Mouse (Mus musculus): ENCODE measurements at regions not wholly inside any gene's neighbourhood (a gene's known extent, or its start where the extent isn't known, plus 50 kb on each side); places are given as distances from the start of the nearest gene placed in this dataset.

DNA sequence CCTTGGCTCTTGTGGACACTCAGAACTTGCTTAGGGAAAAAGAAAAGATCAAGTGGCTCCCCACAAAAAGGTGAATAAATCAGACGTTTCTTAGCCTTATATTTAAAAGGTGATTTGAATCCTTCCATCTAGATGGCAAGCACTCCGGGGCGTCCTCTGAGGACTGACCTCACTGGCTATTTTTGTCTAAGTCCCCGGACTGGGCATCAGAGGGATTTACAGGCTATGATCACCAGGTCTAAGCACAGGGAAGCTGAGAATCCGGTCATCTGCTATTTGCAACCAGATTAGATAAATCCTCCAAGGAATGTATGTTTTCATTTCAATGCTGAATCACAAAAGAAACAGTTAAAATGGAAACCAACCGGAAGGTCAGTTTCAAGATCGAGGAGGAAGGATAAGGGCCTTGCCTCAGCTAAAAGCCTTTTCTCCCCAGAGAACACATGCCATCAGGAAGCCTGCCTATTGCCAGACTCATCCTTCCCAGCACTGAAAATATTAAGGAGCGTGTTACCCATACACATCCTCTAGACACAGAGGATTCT lies 342.1 kb downstream of the Lpin1 start:
- WGBS = 84% methylated on average over 8 of the region's 8 CpGs
- H3K4me2 ChIP-seq (ENCODE audit: low read depth) = no peak overlapping the region
- H3K9ac ChIP-seq (ENCODE audit: low read length) = no peak overlapping the region
- DNase-seq (ENCODE audit: low spot score) (no peak), ATAC-seq (ENCODE audit: insufficient read depth, low FRiP score, low TSS enrichment) (no peak)
- H3K27ac ChIP-seq (ENCODE audit: low read depth, low read length) = no peak overlapping the region
- no peak overlapping the region for H3K4me3 ChIP-seq (ENCODE audit: low read depth, low read length)
- H3K4me1 ChIP-seq (ENCODE audit: control insufficient read depth, insufficient read depth, low read length) = no peaks in the 10 kb centered on the region
- no peaks in the 10 kb centered on the region for H3K36me3 ChIP-seq (ENCODE audit: control insufficient read depth, insufficient read depth, low read length)
- H3K27me3 ChIP-seq (ENCODE audit: control insufficient read depth, insufficient read depth, low read length) = no peaks in the 10 kb centered on the region
- H3K9me3 ChIP-seq (ENCODE audit: control insufficient read depth, low read length) = no peaks in the 10 kb centered on the region

GRCm38 (mm10) chr12:16261465-16261864 lies 349.3 kb downstream of the Lpin1 start:
- Histone ChIP-seq H3K4me3 (ENCODE audit: low read depth, low read length) (no peak overlapping the region), H3K4me1 (ENCODE audit: control insufficient read depth, insufficient read depth, low read length) (no peaks in the 10 kb centered on the region), H3K9me3 (ENCODE audit: control insufficient read depth, low read length) (no peaks in the 10 kb centered on the region), H3K27ac (ENCODE audit: low read depth, low read length) (no peak overlapping the region), H3K36me3 (ENCODE audit: control insufficient read depth, insufficient read depth, low read length) (no peaks in the 10 kb centered on the region), H3K4me2 (ENCODE audit: low read depth) (no peak overlapping the region), H3K9ac (ENCODE audit: low read length) (no peak overlapping the region), H3K27me3 (ENCODE audit: control insufficient read depth, insufficient read depth, low read length) (no peaks in the 10 kb centered on the region)
- WGBS = 85% methylated on average over 4 of the region's 4 CpGs
- no peak for DNase-seq (ENCODE audit: low spot score)
- ATAC-seq (ENCODE audit: insufficient read depth, low FRiP score, low TSS enrichment) = no peak

- Histone ChIP-seq H3K36me3 (ENCODE audit: control insufficient read depth, insufficient read depth, low read length) (no peaks in the 10 kb centered on the region), H3K27me3 (ENCODE audit: control insufficient read depth, insufficient read depth, low read length) (no peaks in the 10 kb centered on the region), H3K27ac (ENCODE audit: low read depth, low read length) (no peak overlapping the region), H3K9me3 (ENCODE audit: control insufficient read depth, low read length) (no peaks in the 10 kb centered on the region), H3K9ac (ENCODE audit: low read length) (no peak overlapping the region), H3K4me1 (ENCODE audit: control insufficient read depth, insufficient read depth, low read length) (no peaks in the 10 kb centered on the region), H3K4me3 (ENCODE audit: low read depth, low read length) (no peak overlapping the region), H3K4me2 (ENCODE audit: low read depth) (no peak overlapping the region)
- no peak for ATAC-seq (ENCODE audit: insufficient read depth, low FRiP score, low TSS enrichment)
- WGBS = 79% methylated on average over 8 of the region's 8 CpGs
- DNase-seq (ENCODE audit: low spot score) = no peak
These were observed 349.8 kb downstream of the Lpin1 start for GRCm38 (mm10) chr12:16260981-16261380.

- Histone ChIP-seq H3K4me3 (ENCODE audit: low read depth, low read length) (no peak overlapping the region), H3K9me3 (ENCODE audit: control insufficient read depth, low read length) (no peaks in the 10 kb centered on the region), H3K27ac (ENCODE audit: low read depth, low read length) (no peak overlapping the region), H3K4me2 (ENCODE audit: low read depth) (no peak overlapping the region), H3K27me3 (ENCODE audit: control insufficient read depth, insufficient read depth, low read length) (no peaks in the 10 kb centered on the region), H3K4me1 (ENCODE audit: control insufficient read depth, insufficient read depth, low read length) (no peaks in the 10 kb centered on the region), H3K9ac (ENCODE audit: low read length) (no peak overlapping the region), H3K36me3 (ENCODE audit: control insufficient read depth, insufficient read depth, low read length) (no peaks in the 10 kb centered on the region)
- WGBS = 82% methylated on average over 2 of the region's 2 CpGs
- DNase-seq (ENCODE audit: low spot score) (no peak), ATAC-seq (ENCODE audit: insufficient read depth, low FRiP score, low TSS enrichment) (no peak)
These were observed 350.3 kb downstream of the Lpin1 start for GRCm38 (mm10) chr12:16260501-16260900.

- no peak overlapping the region for H3K4me2 ChIP-seq (ENCODE audit: low read depth)
- no peak overlapping the region for H3K4me3 ChIP-seq (ENCODE audit: low read depth, low read length)
- no peaks in the 10 kb centered on the region for H3K9me3 ChIP-seq (ENCODE audit: control insufficient read depth, low read length)
- DNase-seq (ENCODE audit: low spot score) = no peak
- no peak overlapping the region for H3K9ac ChIP-seq (ENCODE audit: low read length)
- no peaks in the 10 kb centered on the region for H3K4me1 ChIP-seq (ENCODE audit: control insufficient read depth, insufficient read depth, low read length)
- no peaks in the 10 kb centered on the region for H3K27me3 ChIP-seq (ENCODE audit: control insufficient read depth, insufficient read depth, low read length)
- WGBS = 76% methylated on average over 1 of the region's 1 CpGs
- no peaks in the 10 kb centered on the region for H3K36me3 ChIP-seq (ENCODE audit: control insufficient read depth, insufficient read depth, low read length)
- ATAC-seq (ENCODE audit: insufficient read depth, low FRiP score, low TSS enrichment) = no peak
- H3K27ac ChIP-seq (ENCODE audit: low read depth, low read length) = no peak overlapping the region
These were observed 360.1 kb downstream of the Lpin1 start for GRCm38 (mm10) chr12:16250621-16251020.

GRCm38 (mm10) chr12:16250096-16250495 lies 360.7 kb downstream of the Lpin1 start:
- H3K9me3 ChIP-seq (ENCODE audit: control insufficient read depth, low read length) = no peaks in the 10 kb centered on the region
- DNase-seq (ENCODE audit: low spot score) (no peak), ATAC-seq (ENCODE audit: insufficient read depth, low FRiP score, low TSS enrichment) (no peak)
- no peak overlapping the region for H3K4me3 ChIP-seq (ENCODE audit: low read depth, low read length)
- H3K9ac ChIP-seq (ENCODE audit: low read length) = no peak overlapping the region
- no peaks in the 10 kb centered on the region for H3K4me1 ChIP-seq (ENCODE audit: control insufficient read depth, insufficient read depth, low read length)
- H3K27me3 ChIP-seq (ENCODE audit: control insufficient read depth, insufficient read depth, low read length) = no peaks in the 10 kb centered on the region
- WGBS = 91% methylated on average over 5 of the region's 5 CpGs
- no peaks in the 10 kb centered on the region for H3K36me3 ChIP-seq (ENCODE audit: control insufficient read depth, insufficient read depth, low read length)
- no peak overlapping the region for H3K4me2 ChIP-seq (ENCODE audit: low read depth)
- no peak overlapping the region for H3K27ac ChIP-seq (ENCODE audit: low read depth, low read length)

DNA sequence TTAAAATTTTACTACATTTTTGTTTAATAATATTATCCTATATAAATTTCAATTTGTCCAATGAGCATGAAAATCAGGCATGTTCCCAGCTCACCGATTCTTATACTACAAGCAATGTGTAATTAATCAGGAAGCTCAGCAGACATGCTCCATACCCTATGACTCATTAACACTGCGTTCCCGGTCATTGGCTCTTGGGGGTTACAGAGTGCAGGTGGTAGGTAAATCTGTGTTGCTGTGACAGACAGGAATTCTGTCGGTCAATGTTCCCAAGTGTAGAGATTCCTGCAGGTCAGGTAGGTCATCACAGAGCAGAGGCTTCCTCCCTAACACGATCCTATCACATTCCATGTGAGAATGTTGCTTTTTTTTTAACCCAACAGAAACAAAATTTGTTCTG lies 371.0 kb downstream of the Lpin1 start:
- Histone ChIP-seq H3K9me3 (ENCODE audit: control insufficient read depth, low read length) (no peaks in the 10 kb centered on the region), H3K4me1 (ENCODE audit: control insufficient read depth, insufficient read depth, low read length) (no peaks in the 10 kb centered on the region), H3K4me3 (ENCODE audit: low read depth, low read length) (no peak overlapping the region), H3K9ac (ENCODE audit: low read length) (no peak overlapping the region), H3K4me2 (ENCODE audit: low read depth) (no peak overlapping the region), H3K27ac (ENCODE audit: low read depth, low read length) (no peak overlapping the region), H3K27me3 (ENCODE audit: control insufficient read depth, insufficient read depth, low read length) (no peaks in the 10 kb centered on the region), H3K36me3 (ENCODE audit: control insufficient read depth, insufficient read depth, low read length) (no peaks in the 10 kb centered on the region)
- WGBS = 75% methylated on average over 5 of the region's 5 CpGs
- no peak for ATAC-seq (ENCODE audit: insufficient read depth, low FRiP score, low TSS enrichment)
- no peak for DNase-seq (ENCODE audit: low spot score)

DNA sequence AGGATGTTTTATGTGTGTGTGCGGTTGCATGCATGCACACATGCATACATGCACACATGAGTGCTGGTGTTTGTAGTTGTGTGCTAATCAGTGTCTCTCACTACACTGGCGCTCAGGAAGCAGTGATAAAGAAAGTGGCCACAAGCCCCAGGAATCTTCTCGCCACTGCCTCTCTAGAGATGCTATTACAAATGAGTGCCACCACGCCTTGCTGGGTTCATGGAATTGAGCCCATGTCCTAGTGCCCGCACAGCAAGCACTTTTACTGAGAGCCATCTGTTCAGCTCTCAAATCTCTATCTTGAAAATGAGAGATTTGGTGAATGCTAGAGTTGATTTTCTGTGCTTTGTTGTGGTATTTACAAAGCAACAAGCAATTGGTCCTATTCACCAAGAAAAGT lies 373.3 kb downstream of the Lpin1 start:
- no peak overlapping the region for H3K27ac ChIP-seq (ENCODE audit: low read depth, low read length)
- no peaks in the 10 kb centered on the region for H3K36me3 ChIP-seq (ENCODE audit: control insufficient read depth, insufficient read depth, low read length)
- no peaks in the 10 kb centered on the region for H3K4me1 ChIP-seq (ENCODE audit: control insufficient read depth, insufficient read depth, low read length)
- WGBS = 90% methylated on average over 5 of the region's 5 CpGs
- no peaks in the 10 kb centered on the region for H3K27me3 ChIP-seq (ENCODE audit: control insufficient read depth, insufficient read depth, low read length)
- H3K9ac ChIP-seq (ENCODE audit: low read length) = no peak overlapping the region
- H3K4me3 ChIP-seq (ENCODE audit: low read depth, low read length) = no peak overlapping the region
- no peak for ATAC-seq (ENCODE audit: insufficient read depth, low FRiP score, low TSS enrichment)
- no peaks in the 10 kb centered on the region for H3K9me3 ChIP-seq (ENCODE audit: control insufficient read depth, low read length)
- no peak overlapping the region for H3K4me2 ChIP-seq (ENCODE audit: low read depth)
- no peak for DNase-seq (ENCODE audit: low spot score)

DNA sequence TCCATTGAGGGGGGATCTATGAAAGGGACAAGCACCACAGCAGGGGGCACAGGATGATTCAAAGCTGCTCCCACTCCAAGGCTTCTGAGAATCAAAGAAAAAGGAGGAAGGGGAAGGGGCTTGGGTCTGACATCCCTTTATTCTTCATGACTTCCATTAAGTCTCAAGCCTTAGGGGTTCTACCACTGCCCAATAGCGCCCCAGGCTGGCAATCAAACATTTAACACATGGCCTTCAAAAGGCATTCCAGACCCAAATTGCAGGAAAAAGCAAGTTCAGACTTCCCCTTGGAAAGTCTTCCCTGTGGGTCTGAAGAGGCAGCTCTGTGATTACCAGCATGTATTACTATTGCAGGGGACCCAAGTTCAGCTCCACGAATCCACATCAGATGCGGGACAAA lies 377.2 kb downstream of the Lpin1 start:
- no peak overlapping the region for H3K27ac ChIP-seq (ENCODE audit: low read depth, low read length)
- no peak for ATAC-seq (ENCODE audit: insufficient read depth, low FRiP score, low TSS enrichment)
- 74% methylated on average over 3 of the region's 3 CpGs for WGBS
- no peaks in the 10 kb centered on the region for H3K36me3 ChIP-seq (ENCODE audit: control insufficient read depth, insufficient read depth, low read length)
- H3K4me2 ChIP-seq (ENCODE audit: low read depth) = no peak overlapping the region
- no peak overlapping the region for H3K4me3 ChIP-seq (ENCODE audit: low read depth, low read length)
- no peak for DNase-seq (ENCODE audit: low spot score)
- no peaks in the 10 kb centered on the region for H3K4me1 ChIP-seq (ENCODE audit: control insufficient read depth, insufficient read depth, low read length)
- H3K27me3 ChIP-seq (ENCODE audit: control insufficient read depth, insufficient read depth, low read length) = no peaks in the 10 kb centered on the region
- H3K9ac ChIP-seq (ENCODE audit: low read length) = no peak overlapping the region
- no peaks in the 10 kb centered on the region for H3K9me3 ChIP-seq (ENCODE audit: control insufficient read depth, low read length)

Measured in neural tube, embryonic 11.5 days (tissue).